Mouse (Mus musculus): ENCODE data around the gene Stoml1. TPM values are rescaled to one million over a fixed set of nuclear protein-coding genes. Genes with fewer than 3 reads are reported as not detected.
"Not testable (repeated sequence)": the region's sequence is repeated elsewhere in the genome, so short reads cannot be mapped to it uniquely, and the experiment has no call there.

The Stoml1 gene
- polyA plus RNA-seq, 1 experiment from 2014 or later, result 43.1 TPM

DNA sequence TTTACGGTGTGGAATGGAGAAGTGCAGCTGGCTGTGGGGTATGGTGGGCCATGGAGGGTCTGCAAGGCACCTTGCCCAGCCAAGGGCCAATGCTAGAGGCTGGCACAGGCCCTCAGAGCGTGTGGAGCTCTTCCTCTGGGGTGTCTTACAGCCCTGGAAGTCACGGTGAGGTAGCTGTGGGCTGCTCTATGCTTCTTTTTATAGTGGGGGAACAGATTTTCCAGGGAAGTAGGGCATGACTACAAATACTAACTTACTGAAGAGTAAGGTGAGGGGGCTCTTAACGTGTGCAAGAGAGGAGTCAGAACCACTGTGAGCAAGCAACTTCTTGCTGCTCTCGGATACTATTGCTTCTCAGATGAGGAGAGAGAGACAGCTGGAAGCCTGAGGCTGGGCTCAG lies 9.5 kb downstream of the Stoml1 start:
- H3K4me1 ChIP-seq, result peaks cover 12% of the 10 kb centered on the region
- no peak overlapping the region for H3K27ac ChIP-seq
- H3K36me3 ChIP-seq, result peaks cover 49% of the 10 kb centered on the region
- no peak overlapping the region for H3K4me2 ChIP-seq
- 93% methylated on average over 5 of the region's 5 CpGs for WGBS
- no peak overlapping the region for H3K9ac ChIP-seq
- no peaks in the 10 kb centered on the region for H3K9me3 ChIP-seq
- no peaks in the 10 kb centered on the region for H3K27me3 ChIP-seq
- no peak overlapping the region for H3K4me3 ChIP-seq
- ATAC-seq (ENCODE audit: insufficient number of reproducible peaks, insufficient read depth, low FRiP score, low TSS enrichment, low read depth), result no peak

- no peak for ATAC-seq (ENCODE audit: insufficient number of reproducible peaks, insufficient read depth, low FRiP score, low TSS enrichment, low read depth)
- 73% methylated on average over 3 of the region's 3 CpGs for WGBS
- H3K4me3 ChIP-seq, result no peak overlapping the region
- peaks cover 22% of the 10 kb centered on the region for H3K36me3 ChIP-seq
- no peak overlapping the region for H3K27ac ChIP-seq
- H3K4me2 ChIP-seq, result no peak overlapping the region
- no peaks in the 10 kb centered on the region for H3K9me3 ChIP-seq
- no peak overlapping the region for H3K9ac ChIP-seq
- peaks cover 12% of the 10 kb centered on the region for H3K4me1 ChIP-seq
- H3K27me3 ChIP-seq, result no peaks in the 10 kb centered on the region
Observed at GRCm38 (mm10) chr9:58265368-58265767, 12.4 kb downstream of the Stoml1 start.

DNA sequence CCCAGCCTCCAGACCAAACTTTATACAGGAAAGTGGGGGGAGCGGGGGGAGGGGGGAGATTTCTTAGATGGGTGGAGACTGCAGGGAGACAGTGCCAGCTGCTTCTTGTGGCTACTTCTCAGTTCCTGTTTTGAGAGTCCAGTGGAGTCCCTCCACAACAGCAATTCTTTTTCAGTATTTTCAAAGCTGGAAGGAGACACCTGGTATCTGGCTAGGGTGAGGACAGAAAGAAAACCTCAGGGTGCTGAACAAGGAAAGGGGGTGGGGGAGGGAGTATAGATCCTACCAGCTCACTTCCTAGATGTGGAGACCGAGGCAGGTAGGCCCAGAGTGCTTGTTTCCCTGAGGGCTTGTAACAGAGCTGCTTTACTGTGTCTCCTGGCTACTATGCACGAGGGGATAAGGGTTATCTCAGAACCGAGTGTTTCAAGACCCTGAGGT lies 13.6 kb downstream of the Stoml1 start:
- ATAC-seq (ENCODE audit: insufficient number of reproducible peaks, insufficient read depth, low FRiP score, low TSS enrichment, low read depth), result no peak
- Histone ChIP-seq H3K4me1 (peaks cover 12% of the 10 kb centered on the region), H3K4me2 (no peak overlapping the region), H3K27ac (no peak overlapping the region), H3K36me3 (peaks cover 14% of the 10 kb centered on the region), H3K27me3 (no peaks in the 10 kb centered on the region), H3K4me3 (no peak overlapping the region), H3K9me3 (no peaks in the 10 kb centered on the region), H3K9ac (no peak overlapping the region; the same call in 1 of the 2 replicates)
- WGBS, result 23% methylated on average over 4 of the region's 4 CpGs

- ATAC-seq (ENCODE audit: insufficient number of reproducible peaks, insufficient read depth, low FRiP score, low TSS enrichment, low read depth), result no peak
- Histone ChIP-seq H3K9me3 (no peaks in the 10 kb centered on the region), H3K36me3 (peaks cover 9% of the 10 kb centered on the region), H3K9ac (no peak overlapping the region), H3K27ac (no peak overlapping the region), H3K27me3 (no peaks in the 10 kb centered on the region), H3K4me3 (no peak overlapping the region), H3K4me1 (peaks cover 12% of the 10 kb centered on the region), H3K4me2 (no peak overlapping the region)
- WGBS, result 59% methylated on average over 3 of the region's 3 CpGs
Observed at GRCm38 (mm10) chr9:58267046-58267445, 14.1 kb downstream of the Stoml1 start.

DNA sequence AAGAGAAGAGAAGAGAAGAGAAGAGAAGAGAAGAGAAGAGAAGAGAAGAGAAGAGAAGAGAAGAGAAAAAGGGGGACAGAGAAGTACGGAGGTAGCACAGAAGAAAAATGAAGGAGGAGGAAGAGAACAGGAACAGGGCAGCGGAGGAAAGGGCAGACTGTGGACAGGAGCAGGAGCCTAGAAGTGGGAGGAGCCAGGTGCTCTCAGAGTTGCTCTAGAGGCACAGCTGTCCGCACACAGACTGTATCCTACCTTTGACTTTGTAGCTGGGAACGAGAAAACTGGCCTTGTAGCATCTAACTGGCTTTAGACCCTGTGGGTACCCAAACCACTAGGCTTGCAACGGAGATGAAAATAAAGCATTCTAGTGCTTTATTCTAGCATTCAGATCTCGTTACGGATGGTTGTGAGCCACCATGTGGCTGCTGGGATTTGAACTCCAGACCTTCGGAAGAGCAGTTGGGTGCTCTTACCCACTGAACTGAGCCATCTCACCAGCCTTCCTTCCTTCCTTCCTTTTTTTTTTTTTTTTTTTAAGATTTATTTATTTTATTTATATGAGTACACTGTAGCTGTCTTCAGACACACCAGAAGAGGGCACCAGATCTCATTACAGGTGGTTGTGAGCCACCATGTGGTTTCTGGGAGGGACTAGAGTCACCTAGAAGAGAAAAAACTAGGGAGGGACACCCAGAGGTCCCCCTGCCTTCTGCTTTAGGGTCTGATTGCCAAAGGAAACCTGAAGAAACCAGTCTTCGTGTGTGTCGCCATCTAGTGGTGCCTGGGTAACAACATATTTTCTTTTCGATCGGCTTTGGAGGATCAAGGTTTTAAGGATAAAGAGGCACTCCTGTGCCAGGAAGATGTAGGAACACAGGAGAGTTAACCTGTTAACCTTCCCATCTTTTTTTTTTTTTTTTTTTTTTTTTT lies 15.7 kb downstream of the Stoml1 start:
- no peaks in the 10 kb centered on the region for H3K9me3 ChIP-seq
- no peak overlapping the region for H3K27ac ChIP-seq
- ATAC-seq (ENCODE audit: insufficient number of reproducible peaks, insufficient read depth, low FRiP score, low TSS enrichment, low read depth), result no peak
- H3K4me3 ChIP-seq, result no peak overlapping the region
- H3K4me2 ChIP-seq, result no peak overlapping the region
- no peaks in the 10 kb centered on the region for H3K36me3 ChIP-seq
- 54% methylated on average over 12 of the region's 12 CpGs for WGBS
- H3K4me1 ChIP-seq, result peaks cover 12% of the 10 kb centered on the region
- no peaks in the 10 kb centered on the region for H3K27me3 ChIP-seq
- H3K9ac ChIP-seq, result no peak overlapping the region

DNA sequence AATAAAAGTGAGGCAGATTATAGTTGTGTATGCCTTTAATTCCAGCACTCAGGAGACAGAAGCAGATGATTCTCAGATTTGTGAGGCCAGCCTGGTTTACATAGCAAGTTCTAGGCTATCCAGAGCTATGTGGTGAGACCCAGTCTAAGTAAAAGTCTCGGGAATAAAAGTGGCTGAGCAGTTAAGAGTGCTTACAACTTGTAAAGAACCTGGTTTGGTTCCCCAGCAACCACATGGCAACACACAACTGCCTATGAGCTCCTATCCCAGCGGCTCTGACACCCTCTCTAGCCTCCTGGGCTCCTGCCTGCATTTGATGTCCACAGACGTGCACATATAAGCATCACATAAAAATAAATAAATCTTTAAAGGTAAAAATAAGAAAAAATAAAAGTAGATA lies 17.1 kb downstream of the Stoml1 start:
- Histone ChIP-seq H3K4me2 (no peak overlapping the region), H3K27ac (no peak overlapping the region), H3K9me3 (no peaks in the 10 kb centered on the region), H3K9ac (no peak overlapping the region), H3K4me3 (no peak overlapping the region), H3K36me3 (no peaks in the 10 kb centered on the region), H3K27me3 (no peaks in the 10 kb centered on the region), H3K4me1 (peaks cover 23% of the 10 kb centered on the region)
- no peak for ATAC-seq (ENCODE audit: insufficient number of reproducible peaks, insufficient read depth, low FRiP score, low TSS enrichment, low read depth)
- WGBS, result 72% methylated on average over 3 of the region's 3 CpGs

GRCm38 (mm10) chr9:58271109-58271508 lies 18.1 kb downstream of the Stoml1 start:
- no peak for ATAC-seq (ENCODE audit: insufficient number of reproducible peaks, insufficient read depth, low FRiP score, low TSS enrichment, low read depth)

GRCm38 (mm10) chr9:58271551-58271950 lies 18.6 kb downstream of the Stoml1 start:
- WGBS, result 89% methylated on average over 9 of the region's 9 CpGs
- not testable (repeated sequence) for ATAC-seq (ENCODE audit: insufficient number of reproducible peaks, insufficient read depth, low FRiP score, low TSS enrichment, low read depth); H3K27ac ChIP-seq; H3K4me3 ChIP-seq; H3K4me2 ChIP-seq; H3K27me3 ChIP-seq; H3K9me3 ChIP-seq; H3K36me3 ChIP-seq; H3K9ac ChIP-seq
- H3K4me1 ChIP-seq, result peaks cover 24% of the 10 kb centered on the region

More at GRCm38 (mm10) chr9:58271109-58271508, 18.1 kb downstream of the Stoml1 start:
- no peak overlapping the region for H3K9ac ChIP-seq
- no peak overlapping the region for H3K4me3 ChIP-seq
- H3K36me3 ChIP-seq, result no peaks in the 10 kb centered on the region
- peaks cover 28% of the 10 kb centered on the region for H3K4me1 ChIP-seq
- no peak overlapping the region for H3K27ac ChIP-seq
- H3K9me3 ChIP-seq, result no peaks in the 10 kb centered on the region
- no peaks in the 10 kb centered on the region for H3K27me3 ChIP-seq
- H3K4me2 ChIP-seq, result no peak overlapping the region
- 86% methylated on average over 3 of the region's 3 CpGs for WGBS

DNA sequence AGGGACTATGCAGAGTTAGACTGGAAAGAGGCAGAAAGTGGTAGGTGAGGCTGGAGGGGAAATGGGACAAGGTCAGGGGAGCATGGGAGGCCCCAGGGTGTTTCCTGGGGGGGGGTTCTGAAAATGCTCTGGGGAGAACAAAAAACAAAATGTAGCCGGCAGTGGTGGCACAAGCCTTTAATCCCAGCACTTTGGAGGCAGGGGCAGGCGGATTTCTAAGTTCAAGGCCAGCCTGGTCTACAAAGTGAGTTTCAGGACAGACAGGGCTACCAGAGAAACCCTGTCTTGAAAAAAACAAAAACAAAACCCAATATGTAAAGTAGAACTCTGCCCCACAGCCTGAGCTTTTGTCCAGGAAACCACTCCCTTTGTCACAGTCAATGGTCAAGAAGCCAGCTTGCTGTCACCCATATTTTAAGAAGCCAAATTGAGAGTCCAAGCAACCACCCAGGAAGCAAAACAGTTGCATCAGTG lies 19.1 kb downstream of the Stoml1 start:
- no peaks in the 10 kb centered on the region for H3K27me3 ChIP-seq
- H3K27ac ChIP-seq, result no peak overlapping the region
- no peak overlapping the region for H3K9ac ChIP-seq
- no peaks in the 10 kb centered on the region for H3K9me3 ChIP-seq
- no peak for ATAC-seq (ENCODE audit: insufficient number of reproducible peaks, insufficient read depth, low FRiP score, low TSS enrichment, low read depth)
- WGBS, result 82% methylated on average over 2 of the region's 2 CpGs
- peaks cover 19% of the 10 kb centered on the region for H3K4me1 ChIP-seq
- no peaks in the 10 kb centered on the region for H3K36me3 ChIP-seq
- H3K4me3 ChIP-seq, result no peak overlapping the region
- H3K4me2 ChIP-seq, result no peak overlapping the region

GRCm38 (mm10) chr9:58272855-58273254 lies 19.9 kb downstream of the Stoml1 start:
- no peak for ATAC-seq (ENCODE audit: insufficient number of reproducible peaks, insufficient read depth, low FRiP score, low TSS enrichment, low read depth)
- 73% methylated on average over 9 of the region's 9 CpGs for WGBS

GRCm38 (mm10) chr9:58274101-58274604 lies 21.2 kb downstream of the Stoml1 start:
- H3K4me3 ChIP-seq, result no peak overlapping the region
- 65% methylated on average over 7 of the region's 7 CpGs for WGBS
- H3K9me3 ChIP-seq, result no peaks in the 10 kb centered on the region
- no peak overlapping the region for H3K4me2 ChIP-seq
- no peaks in the 10 kb centered on the region for H3K36me3 ChIP-seq
- H3K9ac ChIP-seq, result no peak overlapping the region
- peak overlapping the region; percentile 84; the same call in 1 of the 2 replicates for H3K27ac ChIP-seq
- ATAC-seq (ENCODE audit: insufficient number of reproducible peaks, insufficient read depth, low FRiP score, low TSS enrichment, low read depth), result no peak
- H3K27me3 ChIP-seq, result no peaks in the 10 kb centered on the region
- H3K4me1 ChIP-seq, result peaks cover 19% of the 10 kb centered on the region

More at GRCm38 (mm10) chr9:58272855-58273254, 19.9 kb downstream of the Stoml1 start:
- Histone ChIP-seq H3K36me3 (no peaks in the 10 kb centered on the region), H3K9me3 (no peaks in the 10 kb centered on the region), H3K9ac (no peak overlapping the region), H3K4me2 (no peak overlapping the region), H3K27me3 (no peaks in the 10 kb centered on the region), H3K27ac (no peak overlapping the region), H3K4me1 (peaks cover 19% of the 10 kb centered on the region), H3K4me3 (no peak overlapping the region)

GRCm38 (mm10) chr9:58274626-58275025 lies 21.7 kb downstream of the Stoml1 start:
- peak overlapping the region; percentile 84 for H3K27ac ChIP-seq
- 40% methylated on average over 3 of the region's 3 CpGs for WGBS

More at GRCm38 (mm10) chr9:58274626-58275025, 21.7 kb downstream of the Stoml1 start:
- Histone ChIP-seq H3K4me1 (peaks cover 19% of the 10 kb centered on the region), H3K9ac (no peak overlapping the region), H3K27me3 (no peaks in the 10 kb centered on the region), H3K4me3 (no peak overlapping the region), H3K36me3 (no peaks in the 10 kb centered on the region), H3K9me3 (no peaks in the 10 kb centered on the region), H3K4me2 (no peak overlapping the region)
- ATAC-seq (ENCODE audit: insufficient number of reproducible peaks, insufficient read depth, low FRiP score, low TSS enrichment, low read depth), result no peak

Measured in embryonic facial prominence, embryonic 13.5 days (tissue).